In the genomic region with DNA sequence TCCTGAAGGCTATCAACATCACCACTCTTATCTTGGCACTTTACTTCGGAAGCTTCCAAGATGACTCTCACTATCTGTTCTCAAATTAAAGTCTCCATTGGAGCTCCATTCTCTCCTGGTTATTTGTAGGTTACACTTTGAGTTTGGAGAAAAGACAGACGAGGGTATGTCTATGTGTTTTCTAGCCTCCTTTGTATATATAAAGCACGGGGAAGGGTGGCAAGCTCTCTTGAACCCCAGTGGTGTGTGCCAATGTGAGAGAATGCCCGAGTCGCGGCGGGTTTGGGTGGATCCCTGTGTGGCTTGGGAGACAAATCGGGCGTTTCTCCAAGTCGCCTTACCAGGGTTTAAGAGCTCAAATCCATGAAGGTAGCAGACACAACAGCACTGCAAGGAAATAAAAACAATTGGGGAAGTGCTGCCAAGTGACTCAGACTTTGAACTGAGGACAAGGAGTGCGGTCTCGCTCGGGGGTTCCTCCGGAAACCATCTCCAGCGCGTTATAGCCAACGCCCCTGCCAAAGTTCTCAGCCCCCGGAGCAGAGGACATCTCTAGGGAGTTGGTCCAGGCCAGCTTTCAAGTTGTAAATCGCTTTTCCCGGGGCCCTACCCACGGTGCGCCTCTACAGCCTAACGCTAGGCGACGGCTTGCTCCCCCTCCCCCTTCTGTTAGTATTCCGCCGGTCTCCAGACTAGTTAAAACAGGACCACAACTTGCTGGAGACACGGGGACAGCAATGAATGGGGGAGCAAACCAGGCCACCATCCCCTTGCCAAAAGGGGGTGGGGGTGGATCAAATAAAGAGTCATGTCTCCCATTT, we compare ENCODE assay signal across 8 mouse cellular contexts. TPM values are rescaled to one million over a fixed set of nuclear protein-coding genes. Genes with fewer than 3 reads are reported as not detected.
DNase-seq lines count a peak whose midpoint lies in the region; ATAC-seq and TF ChIP-seq lines count a peak whose summit lies in the region.

No protein-coding gene starts in this region.

- no peaks in the 10 kb centered on the region; the same call in 1 of the 2 replicates for H3K4me1 ChIP-seq in cerebellum, adult 2 months (ENCODE audit: control insufficient read depth, insufficient read depth, low read length)
- H3K4me1 ChIP-seq in embryonic facial prominence, embryonic 14.5 days (ENCODE audit: control insufficient read depth, insufficient read depth, low read length): peaks cover 11% of the 10 kb centered on the region
- H3K4me1 ChIP-seq in kidney, adult 2 months (ENCODE audit: control insufficient read depth, insufficient read depth, low read length): no peaks in the 10 kb centered on the region
- peaks cover 20% of the 10 kb centered on the region for H3K4me1 ChIP-seq in limb, embryonic 15.5 days
- peaks cover 8% of the 10 kb centered on the region; the same call in 1 of the 2 replicates for H3K4me1 ChIP-seq in midbrain, embryonic 16.5 days (ENCODE audit: control insufficient read depth, insufficient read depth, low read length)

- no peak for ATAC-seq in embryonic facial prominence, embryonic 14.5 days (ENCODE audit: low read depth)
- no peak for ATAC-seq in limb, embryonic 15.5 days (ENCODE audit: insufficient number of reproducible peaks, low FRiP score, low TSS enrichment, low read depth)
- no peak for ATAC-seq in midbrain, embryonic 16.5 days

- TF ChIP-seq POLR2A in cerebellum, adult 2 months (IDR thresholded peaks at IDR 0.05; ENCODE audit: borderline replicate concordance, insufficient read depth, low read length): no peak
- no peak for TF ChIP-seq POLR2A in kidney, adult 2 months (IDR thresholded peaks at IDR 0.05; ENCODE audit: low read depth, low read length)

- H3K36me3 ChIP-seq in embryonic facial prominence, embryonic 14.5 days (ENCODE audit: control insufficient read depth, insufficient read depth, low read length): no peaks in the 10 kb centered on the region
- H3K36me3 ChIP-seq in kidney, adult 2 months (ENCODE audit: control insufficient read depth, insufficient read depth, low read length): no peaks in the 10 kb centered on the region
- H3K36me3 ChIP-seq in limb, embryonic 15.5 days: no peaks in the 10 kb centered on the region
- H3K36me3 ChIP-seq in midbrain, embryonic 16.5 days (ENCODE audit: control insufficient read depth, insufficient read depth, low read length): no peaks in the 10 kb centered on the region

- TF ChIP-seq CTCF in cerebellum, adult 2 months (IDR thresholded peaks at IDR 0.05; ENCODE audit: borderline replicate concordance, insufficient read depth, low read depth, low read length): no peak
- TF ChIP-seq CTCF in kidney, adult 2 months (conservative IDR thresholded peaks at IDR 0.05; ENCODE audit: insufficient read depth, insufficient read length, low read depth, low read length): no peak

- H3K9me3 ChIP-seq in embryonic facial prominence, embryonic 14.5 days (ENCODE audit: control insufficient read depth, low read length): no peaks in the 10 kb centered on the region
- H3K9me3 ChIP-seq in limb, embryonic 15.5 days: no peaks in the 10 kb centered on the region
- H3K9me3 ChIP-seq in midbrain, embryonic 16.5 days (replicated peaks; ENCODE audit: control insufficient read depth, low read length, poor library complexity, severe bottlenecking): no peaks in the 10 kb centered on the region

- peak in 1 of 2 experiments; percentile 10 for DNase-seq in cerebellum, adult 2 months
- no peak for DNase-seq in cerebellum, adult 11-12 months
- peak; percentile 72 for DNase-seq in embryonic facial prominence, embryonic 14.5 days (ENCODE audit: low spot score)
- peak; percentile 72 to 74 for DNase-seq in heart, adult 9 months (ENCODE audit: low spot score in 2 of 2)
- peak; percentile 84 for DNase-seq in kidney, adult 2 months
- peak; percentile 31 for DNase-seq in testis, postnatal 14 days (ENCODE audit: low spot score)

- H3K4me2 ChIP-seq in embryonic facial prominence, embryonic 14.5 days (ENCODE audit: low read depth, low read length): peak overlapping the region; percentile 87
- peak overlapping the region; percentile 83 for H3K4me2 ChIP-seq in limb, embryonic 15.5 days
- peak overlapping the region; percentile 78 for H3K4me2 ChIP-seq in midbrain, embryonic 16.5 days (ENCODE audit: low read length)

- 2% methylated on average over 28 of the region's 28 CpGs for WGBS in cerebellum, adult 2 months
- WGBS in embryonic facial prominence, embryonic 14.5 days: 1% methylated on average over 27 of the region's 28 CpGs
- 4% methylated on average over 28 of the region's 28 CpGs for WGBS in kidney, adult 2 months
- WGBS in limb, embryonic 15.5 days: 1% methylated on average over 28 of the region's 28 CpGs
- WGBS in midbrain, embryonic 16.5 days: 2% methylated on average over 28 of the region's 28 CpGs

- peak overlapping the region; percentile 91 for H3K9ac ChIP-seq in embryonic facial prominence, embryonic 14.5 days (ENCODE audit: low read depth, low read length)
- H3K9ac ChIP-seq in limb, embryonic 15.5 days: peak overlapping the region; percentile 39
- peak overlapping the region; percentile 83 for H3K9ac ChIP-seq in midbrain, embryonic 16.5 days (ENCODE audit: low read depth, low read length)

- H3K27ac ChIP-seq in cerebellum, adult 2 months (ENCODE audit: insufficient read depth, low read length): no peak overlapping the region
- H3K27ac ChIP-seq in embryonic facial prominence, embryonic 14.5 days (replicated peaks; ENCODE audit: low read depth, low read length): peak overlapping the region; percentile 92
- H3K27ac ChIP-seq in kidney, adult 2 months (ENCODE audit: insufficient read depth, low read depth, low read length): no peak overlapping the region
- H3K27ac ChIP-seq in limb, embryonic 15.5 days: peak overlapping the region; percentile 95
- peak overlapping the region; percentile 91 for H3K27ac ChIP-seq in midbrain, embryonic 16.5 days (ENCODE audit: low read length)

- H3K4me3 ChIP-seq in cerebellum, adult 2 months (replicated peaks; ENCODE audit: insufficient read depth, low read depth, low read length): peak overlapping the region; percentile 36
- peak overlapping the region; percentile 82 for H3K4me3 ChIP-seq in embryonic facial prominence, embryonic 14.5 days (ENCODE audit: low read depth, low read length)
- H3K4me3 ChIP-seq in kidney, adult 2 months (ENCODE audit: insufficient read depth, low read depth, low read length): peak overlapping the region; percentile 70
- H3K4me3 ChIP-seq in limb, embryonic 15.5 days: peak overlapping the region; percentile 83
- H3K4me3 ChIP-seq in midbrain, embryonic 16.5 days (ENCODE audit: low read depth, low read length): peak overlapping the region; percentile 86

- no peaks in the 10 kb centered on the region; the same call in 1 of the 2 replicates for H3K27me3 ChIP-seq in cerebellum, adult 2 months (ENCODE audit: control insufficient read depth, insufficient read depth, low read length)
- H3K27me3 ChIP-seq in embryonic facial prominence, embryonic 14.5 days (replicated peaks; ENCODE audit: control insufficient read depth, insufficient read depth, low read length): no peaks in the 10 kb centered on the region; the same call in 1 of the 2 replicates
- no peaks in the 10 kb centered on the region for H3K27me3 ChIP-seq in kidney, adult 2 months (replicated peaks; ENCODE audit: control insufficient read depth, insufficient read depth, low read length)
- H3K27me3 ChIP-seq in limb, embryonic 15.5 days: peaks cover 1% of the 10 kb centered on the region; the same call in 1 of the 2 replicates
- no peaks in the 10 kb centered on the region for H3K27me3 ChIP-seq in midbrain, embryonic 16.5 days (ENCODE audit: control insufficient read depth, insufficient read depth, low read depth, low read length)

RNA-seq across cellular contexts. Expression of a gene that starts 1.8 kb away (rescaled TPM):
- polyA plus RNA-seq in cerebellum, adult 2 months (2012; rRNA removed): 4.6 and 5.3 TPM in 2 replicates
- 42.9 and 46.4 TPM in 2 replicates for polyA plus RNA-seq in embryonic facial prominence, embryonic 14.5 days (2014; fragmentation: Nextera tagmentation; extraction: Ambion mirVana)
- polyA plus RNA-seq in kidney, adult 2 months (2012; rRNA removed): 2.0 and 2.1 TPM in 2 replicates
- 37.2 and 46.3 TPM in 2 replicates for polyA plus RNA-seq in limb, embryonic 15.5 days (2015; fragmentation: Nextera tagmentation; extraction: Ambion mirVana)
- 21.0 and 21.3 TPM in 2 replicates for polyA plus RNA-seq in midbrain, embryonic 16.5 days (2015; fragmentation: Nextera tagmentation; extraction: Ambion mirVana)

Comparison
In these comparisons a context has a peak if more than half of its experiments do, and no peak if none do; other contexts are left out.
1. H3K27ac ChIP-seq: peak in embryonic facial prominence, embryonic 14.5 days (single experiment), limb, embryonic 15.5 days (single experiment) and midbrain, embryonic 16.5 days (single experiment); none in cerebellum, adult 2 months (single experiment) and kidney, adult 2 months (single experiment).
2. H3K4me3 ChIP-seq: peak in every context shown above with its lines; median percentile 86 in midbrain, embryonic 16.5 days; 83 in limb, embryonic 15.5 days; 82 in embryonic facial prominence, embryonic 14.5 days; 70 in kidney, adult 2 months; 36 in cerebellum, adult 2 months.
3. H3K9ac ChIP-seq: peak in every context shown above with its lines; median percentile 91 in embryonic facial prominence, embryonic 14.5 days; 83 in midbrain, embryonic 16.5 days; 39 in limb, embryonic 15.5 days.
4. Peak in every context shown above with its lines, with median percentiles within 50 percentile points of each other: H3K4me2 ChIP-seq.